Mouse (Mus musculus) stomach, embryonic 14.5 days (tissue): ENCODE measurements around the gene Bcr. TPM values are rescaled to one million over a fixed set of nuclear protein-coding genes. Genes with fewer than 3 reads are reported as not detected.

ENCODE experiments used
- ATAC-seq: fragments of 200-750 bp; cut with Nextera tagmentation; 2 replicates; pipeline ENCODE4 v1.8.0; 2017; ENCODE audit warnings: low read depth, moderate TSS enrichment; ENCODE audit not compliant: insufficient number of reproducible peaks, insufficient read depth, low FRiP score
- H3K27ac ChIP-seq: fragments of 300-500 bp; sonication (generic); 2 replicates; pipeline ENCODE4 v1.5.1; 2014; ENCODE audit warnings: mild to moderate bottlenecking, low read length, moderate library complexity, mixed read lengths
- H3K27me3 ChIP-seq: fragments of 300-500 bp; sonication (generic); 2 replicates; pipeline ENCODE4 v1.6.1; 2014; ENCODE audit warnings: low read length, control low read depth, mixed read lengths; ENCODE audit not compliant: control insufficient read depth, insufficient read depth
- H3K36me3 ChIP-seq: fragments of 300-500 bp; sonication (generic); 2 replicates; pipeline ENCODE4 v1.6.1; 2014; ENCODE audit warnings: mild to moderate bottlenecking, control low read depth, low read length, moderate library complexity, mixed read lengths; ENCODE audit not compliant: control insufficient read depth, insufficient read depth
- H3K4me1 ChIP-seq: fragments of 300-500 bp; sonication (generic); 2 replicates; pipeline ENCODE4 v1.6.1; 2014; ENCODE audit warnings: low read length, control low read depth, mixed read lengths; ENCODE audit not compliant: control insufficient read depth, insufficient read depth
- H3K4me2 ChIP-seq: fragments of 300-500 bp; sonication (generic); replicated peaks from 2 replicates; pipeline ENCODE4 v1.6.1; 2014; ENCODE audit warnings: low read depth, low read length, control low read depth
- H3K4me3 ChIP-seq: fragments of 300-500 bp; sonication (generic); 2 replicates; pipeline ENCODE4 v1.5.1; 2014; ENCODE audit warnings: low read depth, low read length, control low read depth
- H3K9ac ChIP-seq: fragments of 300-500 bp; sonication (generic); replicated peaks from 2 replicates; pipeline ENCODE4 v1.6.1; 2014; ENCODE audit warnings: low read depth, mild to moderate bottlenecking, control low read depth, low read length, moderate library complexity, mixed read lengths
- H3K9me3 ChIP-seq: fragments of 300-500 bp; sonication (generic); 2 replicates; pipeline ENCODE4 v1.6.1; 2016; ENCODE audit warnings: low read depth, low read length, control low read depth; ENCODE audit not compliant: control insufficient read depth
- WGBS: fragments of 180-500 bp; shearing (Covaris S2); extraction: QIAGEN DNeasy Blood & Tissue Kit; methylation state at CpG from one replicate; pipeline ENCODE4 v1.1.7; 2014; 5-methylcytosine and 5-hydroxymethylcytosine counted together
- polyA plus RNA-seq: library from polyadenylated mRNA; unstranded; fragments of >200 nt; fragmentation: Nextera tagmentation; extraction: Ambion mirVana; gene quantifications from 2 replicates; pipeline ENCODE4 v1.2.1, GENCODE M21; 2014

The Bcr gene
- polyA plus RNA-seq, 1 experiment from 2014 or later, result 11.9 TPM

DNA sequence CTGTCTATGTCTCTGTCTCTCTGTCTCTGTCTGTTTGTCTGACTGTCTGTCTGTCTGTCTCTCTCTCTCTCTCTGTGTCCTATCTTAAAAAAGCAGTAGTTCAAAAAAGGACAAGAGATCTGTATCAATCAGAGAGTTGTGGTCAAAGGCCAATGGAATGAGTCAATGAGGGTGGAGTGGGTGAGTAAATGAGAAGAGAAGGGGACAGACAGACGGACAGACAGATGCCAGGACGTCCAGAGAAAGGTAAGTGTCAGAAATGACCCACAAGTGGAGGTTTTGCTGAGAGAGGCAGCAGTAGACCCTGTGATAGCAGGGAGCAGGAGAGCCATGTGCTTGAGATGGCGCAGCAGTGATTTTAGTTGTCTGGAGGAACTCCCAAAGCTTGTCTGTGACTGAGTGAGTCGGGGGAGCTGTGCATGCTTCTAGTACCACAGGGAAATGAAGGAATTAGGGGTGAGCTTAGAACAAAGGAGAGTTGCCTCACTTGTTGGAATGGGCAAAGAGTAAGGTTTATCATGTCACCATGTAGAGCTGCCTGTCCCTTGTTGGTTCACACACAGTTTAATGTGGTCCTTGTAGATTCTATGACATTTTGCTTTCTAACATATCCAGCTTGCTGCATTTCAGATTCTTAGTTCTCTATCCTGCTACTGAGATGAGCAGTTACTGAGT is 161.7 kb downstream of the Bcr start:
- H3K4me1 ChIP-seq, result peaks cover 16% of the 10 kb centered on the region
- H3K27me3 ChIP-seq, result no peaks in the 10 kb centered on the region
- H3K9me3 ChIP-seq, result no peaks in the 10 kb centered on the region
- no peak overlapping the region for H3K9ac ChIP-seq
- H3K27ac ChIP-seq, result no peak overlapping the region
- ATAC-seq, result no peak
- no peaks in the 10 kb centered on the region for H3K36me3 ChIP-seq
- no peak overlapping the region for H3K4me2 ChIP-seq
- WGBS, result 63% methylated on average over 4 of the region's 4 CpGs
- no peak overlapping the region for H3K4me3 ChIP-seq

DNA sequence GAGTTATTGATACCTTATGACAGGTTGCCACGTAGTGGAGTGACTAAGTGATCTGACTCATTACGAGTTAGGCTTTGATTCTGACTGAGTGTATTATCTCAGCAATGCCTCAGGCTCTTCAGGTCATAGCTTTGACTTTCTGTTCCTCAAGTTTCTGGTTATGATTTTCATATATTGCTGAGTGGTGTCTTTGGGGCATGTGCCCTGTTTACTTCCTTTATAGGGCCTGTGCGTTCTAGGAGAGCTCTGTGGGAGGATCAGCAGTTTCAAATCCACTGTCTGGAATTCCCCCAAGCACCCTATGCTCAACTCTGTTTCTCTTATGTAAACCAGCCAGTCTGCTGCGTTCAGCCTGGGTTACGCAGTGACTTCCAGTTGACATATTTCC is 162.2 kb downstream of the Bcr start:
- no peak; the same call in 1 of the 2 replicates for ATAC-seq

DNA sequence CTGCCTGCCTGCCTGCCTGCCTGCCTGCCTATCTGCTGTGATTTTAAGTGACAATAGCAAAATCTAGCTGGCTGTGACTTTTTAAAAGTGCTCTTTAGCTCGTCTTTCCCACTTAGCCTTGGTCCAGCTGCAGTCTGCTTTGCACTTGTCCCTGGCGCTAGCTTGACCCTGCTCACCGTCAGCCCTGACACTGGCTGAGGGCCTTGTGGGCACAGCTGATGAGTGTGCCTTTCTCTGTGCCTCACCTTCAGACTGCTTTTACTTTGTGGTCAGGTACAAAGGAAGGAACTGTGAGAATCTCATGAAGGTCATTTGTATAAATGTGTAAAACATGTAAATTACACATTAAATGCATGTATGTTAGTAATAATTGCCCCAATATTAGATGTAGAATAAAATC is 163.8 kb downstream of the Bcr start:
- Histone ChIP-seq H3K9ac (no peak overlapping the region), H3K4me1 (peaks cover 16% of the 10 kb centered on the region), H3K4me3 (no peak overlapping the region), H3K27ac (no peak overlapping the region), H3K9me3 (no peaks in the 10 kb centered on the region), H3K27me3 (no peaks in the 10 kb centered on the region), H3K36me3 (no peaks in the 10 kb centered on the region; the same call in 1 of the 2 replicates), H3K4me2 (no peak overlapping the region)
- 61% methylated on average over 3 of the region's 3 CpGs for WGBS
- ATAC-seq, result no peak

More for the DNA sequence above, 162.2 kb downstream of the Bcr start:
- Histone ChIP-seq H3K4me1 (peaks cover 16% of the 10 kb centered on the region), H3K4me3 (no peak overlapping the region), H3K4me2 (no peak overlapping the region), H3K27ac (no peak overlapping the region), H3K36me3 (no peaks in the 10 kb centered on the region), H3K27me3 (no peaks in the 10 kb centered on the region), H3K9ac (no peak overlapping the region), H3K9me3 (no peaks in the 10 kb centered on the region)
- WGBS, result 41% methylated on average over 5 of the region's 5 CpGs

DNA sequence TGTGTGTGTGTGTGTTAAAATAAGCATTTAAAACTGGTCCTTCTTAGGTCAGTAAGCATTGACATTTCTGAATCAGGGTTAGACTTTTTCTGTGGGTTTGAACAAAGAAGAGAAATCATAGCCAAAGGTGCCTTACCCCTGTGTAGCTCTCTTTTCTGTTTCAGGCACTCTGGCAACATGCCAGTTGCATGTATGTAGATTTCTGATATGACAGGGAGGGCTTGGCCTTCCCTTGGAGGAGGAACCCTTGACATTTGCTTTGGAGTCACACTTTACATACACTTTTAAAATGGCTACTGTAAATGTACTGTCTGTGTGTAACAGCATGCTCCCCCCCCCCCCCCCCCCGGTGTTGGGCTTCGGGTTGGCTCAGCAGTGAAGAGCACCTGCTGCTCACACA is 164.2 kb downstream of the Bcr start:
- H3K36me3 ChIP-seq, result no peaks in the 10 kb centered on the region; the same call in 1 of the 2 replicates
- no peaks in the 10 kb centered on the region for H3K27me3 ChIP-seq
- WGBS, result 28% methylated on average over 2 of the region's 2 CpGs
- H3K4me1 ChIP-seq, result peaks cover 16% of the 10 kb centered on the region
- no peak overlapping the region for H3K9ac ChIP-seq
- H3K4me2 ChIP-seq, result no peak overlapping the region
- H3K9me3 ChIP-seq, result no peaks in the 10 kb centered on the region
- no peak for ATAC-seq
- H3K27ac ChIP-seq, result no peak overlapping the region
- H3K4me3 ChIP-seq, result no peak overlapping the region

DNA sequence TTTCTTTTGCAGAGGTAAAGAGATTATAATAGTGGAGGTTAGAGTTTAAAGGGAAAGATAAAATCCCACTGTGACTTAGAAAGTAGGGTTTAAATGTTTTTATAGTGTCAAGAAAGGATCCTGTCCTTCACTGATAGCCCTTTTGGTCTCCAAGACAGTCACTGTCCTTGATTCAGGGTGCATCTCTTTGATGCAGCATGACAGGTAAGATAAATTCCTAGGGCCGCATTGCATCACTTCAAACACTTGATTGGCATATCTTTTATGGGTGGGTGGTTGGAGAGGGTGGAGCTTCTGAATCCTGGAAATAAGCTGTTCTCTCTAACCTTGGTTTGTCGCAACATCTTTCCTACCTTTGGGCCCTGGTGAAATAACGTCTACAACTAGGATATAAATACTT is 167.0 kb downstream of the Bcr start:
- H3K9me3 ChIP-seq, result no peaks in the 10 kb centered on the region
- peaks cover 6% of the 10 kb centered on the region for H3K4me1 ChIP-seq
- WGBS, result 83% methylated on average over 3 of the region's 3 CpGs
- H3K4me2 ChIP-seq, result no peak overlapping the region
- H3K9ac ChIP-seq, result no peak overlapping the region
- H3K4me3 ChIP-seq, result no peak overlapping the region
- H3K27me3 ChIP-seq, result no peaks in the 10 kb centered on the region
- H3K27ac ChIP-seq, result no peak overlapping the region
- no peak for ATAC-seq
- H3K36me3 ChIP-seq, result peaks cover 16% of the 10 kb centered on the region

DNA sequence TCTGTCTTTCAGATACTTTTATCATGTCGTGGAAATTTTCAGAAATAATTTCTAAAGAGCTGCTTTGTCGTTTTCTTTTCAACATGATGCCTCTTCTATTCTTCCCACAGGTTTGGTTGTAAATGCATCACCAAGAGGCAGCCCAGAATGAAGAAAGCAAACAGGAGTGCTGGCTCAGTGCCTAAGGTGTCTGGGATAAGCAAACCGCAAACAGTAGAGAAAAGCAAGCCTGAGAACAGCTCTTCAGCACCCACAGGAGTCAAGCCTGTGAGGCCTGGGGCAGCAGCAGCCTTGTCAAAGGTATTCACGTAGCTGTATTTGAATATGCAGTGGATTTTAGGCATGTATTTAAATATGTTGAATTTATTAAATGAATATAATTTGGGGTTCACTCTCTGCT is 170.2 kb downstream of the Bcr start:
- 72% methylated on average over 4 of the region's 4 CpGs for WGBS
- peaks cover 21% of the 10 kb centered on the region for H3K36me3 ChIP-seq
- H3K4me2 ChIP-seq, result no peak overlapping the region
- H3K9me3 ChIP-seq, result no peaks in the 10 kb centered on the region
- no peak for ATAC-seq
- no peak overlapping the region for H3K9ac ChIP-seq
- no peaks in the 10 kb centered on the region for H3K27me3 ChIP-seq
- no peak overlapping the region for H3K4me3 ChIP-seq
- no peaks in the 10 kb centered on the region for H3K4me1 ChIP-seq
- H3K27ac ChIP-seq, result no peak overlapping the region

DNA sequence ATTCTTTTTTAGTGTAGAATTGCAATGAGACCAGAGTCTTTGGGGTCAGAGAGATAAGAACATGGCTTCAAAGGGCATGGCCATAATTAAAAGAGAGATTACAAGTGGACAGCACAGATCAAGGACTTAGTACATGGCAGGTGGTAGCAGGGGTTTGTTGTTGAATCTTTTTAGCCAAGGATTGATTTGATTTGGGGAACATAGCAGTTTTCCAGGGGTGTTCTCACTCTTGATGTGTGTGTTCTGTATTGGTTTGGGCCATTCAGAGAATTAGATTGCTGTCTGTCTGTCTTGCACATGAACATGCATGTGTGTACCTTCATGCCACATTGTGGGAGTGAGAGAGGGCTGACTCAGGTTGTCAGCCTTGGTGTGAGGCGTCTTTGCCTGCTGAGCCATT is 171.5 kb downstream of the Bcr start:
- Histone ChIP-seq H3K4me3 (no peak overlapping the region), H3K27me3 (no peaks in the 10 kb centered on the region), H3K9me3 (no peaks in the 10 kb centered on the region), H3K4me2 (no peak overlapping the region), H3K36me3 (peaks cover 21% of the 10 kb centered on the region), H3K9ac (no peak overlapping the region), H3K27ac (no peak overlapping the region), H3K4me1 (no peaks in the 10 kb centered on the region)
- WGBS, result 94% methylated on average over 1 of the region's 1 CpGs
- ATAC-seq, result no peak

DNA sequence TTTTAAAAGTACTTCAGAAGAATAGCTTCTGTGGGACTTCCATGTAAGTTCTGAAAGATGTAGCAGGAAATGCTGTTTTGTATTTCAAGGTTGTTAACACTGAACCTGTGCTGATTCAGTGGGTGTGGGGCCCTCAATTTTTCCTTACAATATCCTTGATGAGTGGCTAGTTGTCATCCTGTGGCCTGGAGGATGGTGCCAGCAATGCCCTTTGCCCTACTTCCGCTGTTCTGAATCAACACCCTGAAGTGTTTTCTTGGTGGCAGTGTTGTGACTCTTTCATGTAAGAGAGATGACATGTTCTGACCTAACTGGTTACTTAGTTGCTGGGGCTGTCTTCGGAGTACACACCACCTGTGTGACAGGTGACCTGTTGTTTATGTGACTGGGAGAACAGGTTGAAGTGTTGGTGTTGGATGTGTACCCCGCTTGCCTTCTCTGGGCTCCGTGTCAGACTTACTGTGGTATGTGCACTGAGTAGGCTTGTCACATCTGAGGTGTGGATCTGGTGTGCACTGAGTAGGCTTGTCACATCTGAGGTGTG is 172.3 kb downstream of the Bcr start:
- 90% methylated on average over 4 of the region's 4 CpGs for WGBS

DNA sequence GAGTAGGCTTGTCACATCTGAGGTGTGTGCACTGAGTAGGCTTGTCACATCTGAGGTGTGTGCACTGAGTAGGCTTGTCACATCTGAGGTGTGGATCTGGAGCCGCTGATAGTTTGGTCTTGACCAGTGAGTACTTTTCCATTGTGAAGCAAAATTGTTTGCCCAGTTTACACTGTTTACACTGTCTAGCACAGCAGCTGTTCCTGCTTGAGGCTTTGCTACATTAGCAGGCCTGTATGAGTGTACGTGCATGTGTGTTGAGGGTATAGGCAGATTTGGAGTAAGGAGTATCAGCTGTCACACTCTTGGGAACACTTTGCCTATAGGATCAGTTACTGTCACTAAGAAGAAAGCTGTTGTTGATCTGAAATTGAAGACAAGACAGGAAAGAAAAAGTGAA is 173.1 kb downstream of the Bcr start:
- Histone ChIP-seq H3K9me3 (no peaks in the 10 kb centered on the region), H3K27ac (no peak overlapping the region), H3K27me3 (no peaks in the 10 kb centered on the region), H3K4me1 (no peaks in the 10 kb centered on the region), H3K9ac (no peak overlapping the region), H3K4me2 (no peak overlapping the region), H3K36me3 (peaks cover 24% of the 10 kb centered on the region), H3K4me3 (no peak overlapping the region)
- peak; percentile 46; the same call in 1 of the 2 replicates for ATAC-seq
- 58% methylated on average over 2 of the region's 2 CpGs for WGBS

More for the DNA sequence above, 172.3 kb downstream of the Bcr start:
- Histone ChIP-seq H3K36me3 (peaks cover 21% of the 10 kb centered on the region), H3K4me2 (no peak overlapping the region), H3K9ac (no peak overlapping the region), H3K4me3 (no peak overlapping the region), H3K4me1 (no peaks in the 10 kb centered on the region), H3K27ac (no peak overlapping the region), H3K27me3 (no peaks in the 10 kb centered on the region), H3K9me3 (no peaks in the 10 kb centered on the region)
- ATAC-seq, result no peak
